Mouse (Mus musculus) midbrain, embryonic 16.5 days (tissue): ENCODE data around the gene Sept9. TPM values are rescaled to one million over a fixed set of nuclear protein-coding genes. Genes with fewer than 3 reads are reported as not detected.

Experiments used
- ATAC-seq: fragments of 200-750 bp; cut with Nextera tagmentation; 2 replicates; pipeline ENCODE4 v1.8.0; 2017; ENCODE audit warnings: moderate TSS enrichment
- H3K27ac ChIP-seq: fragments of 300-500 bp; sonication (generic); 2 replicates; pipeline ENCODE4 v1.5.1; 2014; ENCODE audit warnings: mild to moderate bottlenecking, low read length, mixed read lengths
- H3K27me3 ChIP-seq: fragments of 300-500 bp; sonication (generic); 2 replicates; pipeline ENCODE4 v1.6.1; 2014; ENCODE audit warnings: low read depth, low read length, mixed read lengths; ENCODE audit not compliant: control insufficient read depth, insufficient read depth
- H3K36me3 ChIP-seq: fragments of 300-500 bp; sonication (generic); 2 replicates; pipeline ENCODE4 v1.6.1; 2014; ENCODE audit warnings: mild to moderate bottlenecking, low read length, moderate library complexity, mixed read lengths; ENCODE audit not compliant: control insufficient read depth, insufficient read depth
- H3K4me1 ChIP-seq: fragments of 300-500 bp; sonication (generic); 2 replicates; pipeline ENCODE4 v1.6.1; 2014; ENCODE audit warnings: mild to moderate bottlenecking, low read length, mixed read lengths; ENCODE audit not compliant: control insufficient read depth, insufficient read depth
- H3K4me2 ChIP-seq: fragments of 300-500 bp; sonication (generic); 2 replicates; pipeline ENCODE4 v1.6.1; 2014; ENCODE audit warnings: mild to moderate bottlenecking, low read length, mixed read lengths
- H3K4me3 ChIP-seq: fragments of 300-500 bp; sonication (generic); 2 replicates; pipeline ENCODE4 v1.5.1; 2014; ENCODE audit warnings: low read depth, mild to moderate bottlenecking, low read length, moderate library complexity, mixed read lengths
- H3K9ac ChIP-seq: fragments of 300-500 bp; sonication (generic); 2 replicates; pipeline ENCODE4 v1.6.1; 2014; ENCODE audit warnings: low read depth, low read length, mixed read lengths
- H3K9me3 ChIP-seq: fragments of 300-500 bp; sonication (generic); replicated peaks from 2 replicates; pipeline ENCODE4 v1.6.1; 2014; ENCODE audit warnings: mild to moderate bottlenecking, low read length, mixed read lengths; ENCODE audit not compliant: control insufficient read depth, poor library complexity, severe bottlenecking
- WGBS: fragments of 180-500 bp; shearing (Covaris S2); extraction: QIAGEN DNeasy Blood & Tissue Kit; methylation state at CpG from one replicate; pipeline ENCODE4 v1.1.7; 2014; 5-methylcytosine and 5-hydroxymethylcytosine counted together
- polyA plus RNA-seq: library from polyadenylated mRNA; unstranded; fragments of >200 nt; fragmentation: Nextera tagmentation; extraction: Ambion mirVana; gene quantifications from 2 replicates; pipeline ENCODE4 v1.2.1, GENCODE M21; 2015

Sept9 gene
- polyA plus RNA-seq, 1 experiment from 2014 or later: 103 TPM

- under 1% methylated on average over 60 of the region's 69 CpGs for WGBS
- peak overlapping the region; percentile 66 for H3K9ac ChIP-seq
- peak overlapping the region; percentile 30; the same call in 1 of the 2 replicates for H3K27ac ChIP-seq
- peak; percentile 69 for ATAC-seq
- H3K4me2 ChIP-seq: peak overlapping the region; percentile 86
- peaks cover 31% of the 10 kb centered on the region for H3K4me1 ChIP-seq
- no peaks in the 10 kb centered on the region for H3K9me3 ChIP-seq
- no peaks in the 10 kb centered on the region for H3K36me3 ChIP-seq
- H3K27me3 ChIP-seq: no peaks in the 10 kb centered on the region; the same call in none of the 2 replicates
- peak overlapping the region; percentile 45 for H3K4me3 ChIP-seq
These were observed 66.8 kb downstream of the Sept9 start for GRCm38 (mm10) chr11:117265981-117266905.

GRCm38 (mm10) chr11:117266906-117267721, 67.7 kb downstream of the Sept9 start:
- H3K4me1 ChIP-seq: peaks cover 31% of the 10 kb centered on the region
- peak; percentile 68; the same call in 1 of the 2 replicates for ATAC-seq
- no peaks in the 10 kb centered on the region for H3K36me3 ChIP-seq

GRCm38 (mm10) chr11:117267828-117268227, 68.4 kb downstream of the Sept9 start:
- WGBS: 25% methylated on average over 4 of the region's 4 CpGs
- peak overlapping the region; percentile 45 for H3K4me3 ChIP-seq
- H3K9me3 ChIP-seq: no peaks in the 10 kb centered on the region
- no peaks in the 10 kb centered on the region for H3K36me3 ChIP-seq
- H3K4me2 ChIP-seq: peak overlapping the region; percentile 86
- H3K27ac ChIP-seq: no peak overlapping the region
- no peaks in the 10 kb centered on the region; the same call in none of the 2 replicates for H3K27me3 ChIP-seq
- H3K9ac ChIP-seq: no peak overlapping the region; the same call in 1 of the 2 replicates
- H3K4me1 ChIP-seq: peaks cover 31% of the 10 kb centered on the region
- no peak for ATAC-seq

More at GRCm38 (mm10) chr11:117266906-117267721, 67.7 kb downstream of the Sept9 start:
- Histone ChIP-seq H3K4me3 (peak overlapping the region; percentile 45), H3K4me2 (peak overlapping the region; percentile 86), H3K27me3 (no peaks in the 10 kb centered on the region; the same call in none of the 2 replicates), H3K9me3 (no peaks in the 10 kb centered on the region), H3K9ac (peak overlapping the region; percentile 66), H3K27ac (peak overlapping the region; percentile 30; the same call in 1 of the 2 replicates)
- under 1% methylated on average over 36 of the region's 37 CpGs for WGBS

GRCm38 (mm10) chr11:117268304-117268956, 69.0 kb downstream of the Sept9 start:
- H3K27me3 ChIP-seq: no peaks in the 10 kb centered on the region; the same call in none of the 2 replicates
- H3K36me3 ChIP-seq: no peaks in the 10 kb centered on the region
- no peak overlapping the region for H3K27ac ChIP-seq
- H3K4me3 ChIP-seq: no peak overlapping the region
- H3K4me1 ChIP-seq: peaks cover 31% of the 10 kb centered on the region
- H3K9ac ChIP-seq: no peak overlapping the region
- ATAC-seq: no peak
- H3K4me2 ChIP-seq: no peak overlapping the region
- no peaks in the 10 kb centered on the region for H3K9me3 ChIP-seq
- WGBS: 49% methylated on average over 10 of the region's 10 CpGs

- 59% methylated on average over 8 of the region's 8 CpGs for WGBS
- Histone ChIP-seq H3K27me3 (no peaks in the 10 kb centered on the region; the same call in none of the 2 replicates), H3K9ac (no peak overlapping the region), H3K4me1 (peaks cover 31% of the 10 kb centered on the region), H3K4me3 (no peak overlapping the region), H3K27ac (no peak overlapping the region), H3K36me3 (no peaks in the 10 kb centered on the region), H3K4me2 (no peak overlapping the region), H3K9me3 (no peaks in the 10 kb centered on the region)
- ATAC-seq: no peak
These were observed 69.7 kb downstream of the Sept9 start for GRCm38 (mm10) chr11:117269053-117269702.

- no peaks in the 10 kb centered on the region for H3K9me3 ChIP-seq
- no peak overlapping the region for H3K9ac ChIP-seq
- H3K4me2 ChIP-seq: no peak overlapping the region
- no peak overlapping the region for H3K27ac ChIP-seq
- H3K4me1 ChIP-seq: peaks cover 31% of the 10 kb centered on the region
- no peaks in the 10 kb centered on the region; the same call in none of the 2 replicates for H3K27me3 ChIP-seq
- WGBS: 73% methylated on average over 6 of the region's 6 CpGs
- no peak overlapping the region for H3K4me3 ChIP-seq
- ATAC-seq: no peak
- H3K36me3 ChIP-seq: no peaks in the 10 kb centered on the region
These were observed 70.5 kb downstream of the Sept9 start for GRCm38 (mm10) chr11:117269946-117270345.

GRCm38 (mm10) chr11:117274973-117275372, 75.5 kb downstream of the Sept9 start:
- no peaks in the 10 kb centered on the region for H3K27me3 ChIP-seq
- H3K4me2 ChIP-seq: no peak overlapping the region
- no peaks in the 10 kb centered on the region for H3K9me3 ChIP-seq
- no peaks in the 10 kb centered on the region for H3K36me3 ChIP-seq
- no peak overlapping the region for H3K4me3 ChIP-seq
- no peak overlapping the region for H3K9ac ChIP-seq
- WGBS: 67% methylated on average over 5 of the region's 5 CpGs
- peaks cover 2% of the 10 kb centered on the region for H3K4me1 ChIP-seq
- no peak for ATAC-seq
- no peak overlapping the region for H3K27ac ChIP-seq

GRCm38 (mm10) chr11:117275999-117276398, 76.5 kb downstream of the Sept9 start:
- ATAC-seq: no peak
- Histone ChIP-seq H3K9ac (no peak overlapping the region), H3K4me1 (peaks cover 2% of the 10 kb centered on the region), H3K27me3 (no peaks in the 10 kb centered on the region), H3K36me3 (no peaks in the 10 kb centered on the region), H3K27ac (no peak overlapping the region; the same call in 1 of the 2 replicates), H3K4me2 (no peak overlapping the region), H3K4me3 (no peak overlapping the region), H3K9me3 (no peaks in the 10 kb centered on the region)
- WGBS: 20% methylated on average over 6 of the region's 6 CpGs
